In the genomic region with DNA sequence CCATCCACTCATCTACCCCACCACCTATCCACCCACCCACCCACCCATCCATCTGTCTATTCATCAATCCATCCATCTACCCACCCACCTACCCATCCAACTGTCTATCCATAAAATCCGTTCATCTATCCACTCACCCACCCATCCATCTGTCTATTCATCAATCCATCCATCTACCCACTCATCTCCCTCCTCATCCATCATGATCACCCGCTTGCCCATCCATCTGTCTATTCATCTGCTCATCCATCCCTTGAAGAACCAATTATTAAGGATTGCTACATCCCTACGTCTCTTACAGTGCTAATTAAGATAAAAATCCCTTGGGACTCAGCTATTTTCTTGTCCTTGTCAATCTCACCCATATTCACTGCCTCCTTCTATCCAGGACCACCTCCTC, we compare ENCODE assay signal across 20 mouse cellular contexts. TPM values are rescaled to one million over a fixed set of nuclear protein-coding genes. Genes with fewer than 3 reads are reported as not detected.
A peak's percentile ranks its signal among the peaks of the same experiment; 100 is the strongest.
DNase-seq lines count a peak whose midpoint lies in the region; TF ChIP-seq lines count a peak whose summit lies in the region.
"Had no signal": no experiment of that assay in that cellular context is flagged by ENCODE, and none has a peak within 500 bp of the region (broad histone marks: within the 10 kb centered on the region; RNA-seq: fewer than 3 reads in every experiment).

No protein-coding gene starts in this region.

- peak; percentile 68 to 69 for DNase-seq in layer of hippocampus, adult 2 months (ENCODE audit: low spot score in 2 of 2)
- no peak for DNase-seq in layer of hippocampus, adult 11-12 months (ENCODE audit: low spot score)
- peak; percentile 69 for DNase-seq in layer of hippocampus, adult 9-11 months
- no peak for DNase-seq in layer of hippocampus, postnatal 36 days
- DNase-seq: adrenal gland, adult 2 months; adrenal gland, adult 8-10 months; adrenal gland, postnatal 10 days; adrenal gland, postnatal 14 days; adrenal gland, postnatal 25 days; adrenal gland, postnatal 36 days; B cell, adult 2 months; cerebellum, adult 11 months; cerebellum, adult 11-12 months; cerebellum, adult 18-20 months had no signal

- H3K4me3 ChIP-seq in layer of hippocampus, adult 2 months: no peak overlapping the region

- TF ChIP-seq CTCF in layer of hippocampus, adult 2 months (conservative IDR thresholded peaks at IDR 0.05): no peak

- H3K27ac ChIP-seq in layer of hippocampus, adult 2 months: peak overlapping the region; percentile 72; the same call in 1 of the 2 replicates

RNA-seq across cellular contexts. Expression of a gene that starts 29.5 kb away (rescaled TPM):
- total RNA-seq in layer of hippocampus, adult 2 months (2021): not detected
- total RNA-seq in layer of hippocampus, postnatal 36 days (2021): not detected
- total RNA-seq: adrenal gland, adult 18-20 months; adrenal gland, adult 2 months; adrenal gland, adult 8-10 months; adrenal gland, postnatal 10 days; adrenal gland, postnatal 14 days; adrenal gland, postnatal 25 days; adrenal gland, postnatal 36 days; adrenal gland, postnatal 4 days; CH12.LX; ES-E14; G1E; MEL had no signal

Comparison
In these comparisons a context has a peak if more than half of its experiments do, and no peak if none do; other contexts are left out.
1. DNase-seq: peak in layer of hippocampus, adult 2 months (2 of 2) and layer of hippocampus, adult 9-11 months (single experiment); none in layer of hippocampus, adult 11-12 months (single experiment) and layer of hippocampus, postnatal 36 days (0 of 2).